Mouse (Mus musculus) cerebellum, adult 2 months (tissue): ENCODE measurements around the gene Insl3. TPM values are rescaled to one million over a fixed set of nuclear protein-coding genes. Genes with fewer than 3 reads are reported as not detected.

ENCODE experiments used
- DNase-seq, 2 experiments: peaks; one replicate each; pipeline ENCODE4 v3.0.0; 2021
- H3K27ac ChIP-seq: fragments of 200-500 bp; 2 replicates; pipeline ENCODE4 v1.5.1; 2012; ENCODE audit warnings: low read length, control low read depth, inconsistent platforms; ENCODE audit not compliant: insufficient read depth
- H3K27me3 ChIP-seq: fragments of 200-500 bp; 2 replicates; pipeline ENCODE4 v1.6.1; 2012; ENCODE audit warnings: inconsistent platforms, mild to moderate bottlenecking, low read length, moderate library complexity; ENCODE audit not compliant: control insufficient read depth, insufficient read depth
- H3K4me1 ChIP-seq: fragments of 200-500 bp; 2 replicates; pipeline ENCODE4 v1.6.1; 2011; ENCODE audit warnings: low read length; ENCODE audit not compliant: control insufficient read depth, insufficient read depth
- H3K4me3 ChIP-seq: fragments of 200-500 bp; replicated peaks from 2 replicates; pipeline ENCODE3; 2011; ENCODE audit warnings: mild to moderate bottlenecking, low read depth, low read length, control low read depth; ENCODE audit not compliant: insufficient read depth
- CTCF ChIP-seq: fragments of 200-500 bp; IDR thresholded peaks from 2 replicates; pipeline ENCODE4 v1.5.1; 2011; ENCODE audit warnings: low read depth, mild to moderate bottlenecking, control low read depth, low read length, moderate library complexity, borderline replicate concordance; ENCODE audit not compliant: insufficient read depth
- POLR2A ChIP-seq: fragments of 200-500 bp; IDR thresholded peaks from 2 replicates; pipeline ENCODE4 v1.6.1; 2011; ENCODE audit warnings: low read length, control low read depth, borderline replicate concordance; ENCODE audit not compliant: insufficient read depth
- whole genome bisulfite sequencing: fragments of 180-500 bp; shearing (Covaris S2); methylation state at CpG from one replicate; pipeline ENCODE4 v1.1.7; 2018; 5-methylcytosine and 5-hydroxymethylcytosine counted together
- polyA plus RNA-seq: library from polyadenylated mRNA; depleted of rRNA; stranded (reverse); fragments of >200 nt; gene quantifications from 2 replicates; pipeline ENCODE4 v1.2.3, GENCODE M21; 2012

The Insl3 gene
- polyA plus RNA-seq, 1 experiment = 2.1 TPM

DNA sequence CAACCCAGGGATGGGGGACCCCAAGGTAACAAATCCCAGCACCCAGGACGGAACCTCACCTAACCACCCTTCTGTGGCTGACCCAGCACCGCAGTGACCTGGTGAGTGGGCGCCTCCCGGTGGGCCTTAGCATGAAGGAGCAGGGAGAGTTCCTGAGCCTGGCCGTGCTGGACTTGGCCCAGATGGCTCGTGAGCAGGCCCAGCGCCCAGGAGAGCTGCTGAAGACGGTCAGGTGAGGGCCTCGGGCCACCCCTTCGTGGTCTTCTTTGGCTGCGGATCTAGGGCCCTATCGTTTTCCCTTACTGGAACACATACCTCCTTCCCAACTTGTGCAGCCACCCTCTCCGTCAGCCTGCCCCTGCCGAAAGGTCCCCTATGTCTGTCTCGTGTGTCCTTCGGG lies 9.9 kb upstream of the Insl3 start:
- Histone ChIP-seq H3K4me3 (peak overlapping the region; percentile 49), H3K4me1 (peaks cover 11% of the 10 kb centered on the region), H3K27ac (no peak overlapping the region), H3K27me3 (no peaks in the 10 kb centered on the region)
- DNase-seq = peak in 1 of 2 experiments; percentile 34
- WGBS = 23% methylated on average over 16 of the region's 16 CpGs
- TF ChIP-seq POLR2A (no peak), CTCF (no peak)

DNA sequence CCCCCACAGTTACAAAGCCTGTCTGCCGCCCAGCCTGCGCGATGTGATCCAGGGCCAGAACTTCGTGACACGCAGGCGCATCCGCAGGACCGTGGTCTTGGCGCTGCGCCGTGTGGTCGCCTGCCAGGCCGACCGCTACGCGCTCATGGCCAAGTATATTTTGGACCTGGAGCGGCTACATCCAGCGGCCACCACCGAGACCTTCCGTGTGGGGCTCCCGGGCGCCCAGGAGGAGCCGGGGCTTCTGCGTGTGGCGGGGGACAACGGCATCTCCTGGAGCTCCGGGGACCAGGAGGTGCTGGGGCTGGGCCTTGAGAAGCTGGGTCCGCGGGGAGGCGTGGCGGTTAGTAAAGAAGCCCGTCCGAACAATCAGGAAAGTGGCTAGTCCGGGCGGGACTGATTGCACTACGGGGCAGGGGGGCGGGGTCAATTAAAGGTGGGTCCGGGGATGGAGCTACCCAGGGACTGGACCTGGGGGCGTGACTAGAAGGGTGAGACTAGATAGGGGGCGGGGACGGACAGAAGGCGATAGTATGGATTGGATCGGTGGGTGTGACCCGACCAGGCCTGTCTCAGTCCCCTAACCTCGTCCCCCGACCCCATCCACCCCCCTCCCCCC lies 9.4 kb upstream of the Insl3 start:
- H3K4me1 ChIP-seq = peaks cover 11% of the 10 kb centered on the region
- H3K27me3 ChIP-seq = no peaks in the 10 kb centered on the region
- DNase-seq = peak; percentile 69
- H3K27ac ChIP-seq = no peak overlapping the region
- peak overlapping the region; percentile 49 for H3K4me3 ChIP-seq
- 4% methylated on average over 45 of the region's 46 CpGs for whole genome bisulfite sequencing
- TF ChIP-seq CTCF (no peak), POLR2A (no peak)

DNA sequence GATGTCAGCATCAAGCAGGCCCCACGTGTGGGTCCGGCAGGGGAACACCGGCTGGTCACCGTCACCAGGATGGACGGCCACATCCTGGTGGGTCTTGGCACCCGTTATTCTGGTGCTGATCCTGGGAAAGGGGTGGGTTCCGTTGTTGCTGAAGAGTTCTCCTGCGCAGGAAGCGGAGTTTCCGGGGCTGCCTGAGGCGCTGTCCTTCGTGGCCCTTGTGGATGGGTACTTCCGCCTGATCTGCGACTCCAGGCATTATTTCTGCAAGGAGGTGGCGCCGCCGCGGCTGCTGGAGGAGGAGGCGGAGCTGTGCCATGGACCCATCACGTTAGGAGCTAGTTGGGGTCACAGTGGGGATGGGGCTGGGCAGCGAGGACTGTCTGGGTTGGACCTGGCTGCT lies 8.5 kb upstream of the Insl3 start:
- Histone ChIP-seq H3K4me1 (peaks cover 7% of the 10 kb centered on the region), H3K4me3 (no peak overlapping the region), H3K27ac (no peak overlapping the region), H3K27me3 (no peaks in the 10 kb centered on the region)
- no peak for TF ChIP-seq POLR2A
- no peak for TF ChIP-seq CTCF
- no peak for DNase-seq
- 58% methylated on average over 21 of the region's 21 CpGs for WGBS

DNA sequence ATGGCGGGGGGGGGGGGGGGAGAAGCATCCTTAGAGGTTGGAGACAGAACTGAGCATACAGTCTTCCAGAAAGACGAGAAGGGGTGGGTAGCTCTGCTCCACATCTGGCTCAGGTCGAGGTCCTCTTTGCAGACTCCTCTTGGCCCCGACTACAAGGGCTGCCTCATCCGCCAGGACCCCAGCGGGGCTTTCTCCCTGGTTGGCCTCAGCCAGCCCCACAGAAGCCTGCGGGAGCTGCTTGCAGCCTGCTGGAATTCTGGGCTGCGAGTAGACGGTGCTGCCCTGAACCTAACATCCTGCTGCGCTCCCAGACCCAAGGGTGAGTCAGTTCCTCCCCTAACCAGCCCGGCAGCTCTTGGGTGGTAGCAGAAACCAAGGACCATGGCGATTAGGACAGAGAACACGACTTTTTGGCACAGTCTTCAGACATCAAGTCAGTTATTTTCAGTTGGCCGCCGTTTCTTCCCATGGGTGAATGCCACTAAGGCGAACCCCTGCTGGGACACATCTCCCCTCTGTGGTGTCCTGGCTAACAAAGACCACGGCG lies 7.6 kb upstream of the Insl3 start:
- Histone ChIP-seq H3K27me3 (no peaks in the 10 kb centered on the region; the same call in 1 of the 2 replicates), H3K27ac (no peak overlapping the region), H3K4me3 (no peak overlapping the region), H3K4me1 (0 out of 2 replicates have a peak, but pooled peaks cover 9% of the 10 kb centered on the region)
- DNase-seq = no peak
- TF ChIP-seq POLR2A (no peak), CTCF (no peak)
- WGBS = 27% methylated on average over 18 of the region's 18 CpGs

DNA sequence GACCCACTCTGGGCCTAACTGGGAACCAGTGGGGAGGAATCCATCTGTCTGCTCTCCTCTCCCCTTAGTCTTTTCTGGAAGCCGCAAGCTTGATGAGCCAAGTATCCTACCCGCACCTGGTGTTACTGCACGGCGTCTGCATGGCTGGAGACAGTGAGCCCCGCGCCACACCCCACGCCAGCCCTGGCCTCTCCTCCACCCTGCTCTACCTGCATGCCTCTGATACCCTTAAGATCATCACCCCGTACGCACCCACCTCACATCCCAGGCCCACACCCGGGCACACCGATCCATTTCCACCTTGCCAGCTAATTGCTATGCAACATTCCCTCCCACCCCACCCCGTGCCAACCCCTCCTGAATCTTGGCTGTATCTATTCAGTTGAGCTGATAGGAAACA lies 6.2 kb upstream of the Insl3 start:
- TF ChIP-seq CTCF = no peak
- TF ChIP-seq POLR2A = no peak
- WGBS = 56% methylated on average over 12 of the region's 12 CpGs
- Histone ChIP-seq H3K27me3 (no peaks in the 10 kb centered on the region; the same call in 1 of the 2 replicates), H3K4me1 (peaks cover 14% of the 10 kb centered on the region; the same call in 1 of the 2 replicates), H3K4me3 (no peak overlapping the region), H3K27ac (no peak overlapping the region)
- DNase-seq = no peak

DNA sequence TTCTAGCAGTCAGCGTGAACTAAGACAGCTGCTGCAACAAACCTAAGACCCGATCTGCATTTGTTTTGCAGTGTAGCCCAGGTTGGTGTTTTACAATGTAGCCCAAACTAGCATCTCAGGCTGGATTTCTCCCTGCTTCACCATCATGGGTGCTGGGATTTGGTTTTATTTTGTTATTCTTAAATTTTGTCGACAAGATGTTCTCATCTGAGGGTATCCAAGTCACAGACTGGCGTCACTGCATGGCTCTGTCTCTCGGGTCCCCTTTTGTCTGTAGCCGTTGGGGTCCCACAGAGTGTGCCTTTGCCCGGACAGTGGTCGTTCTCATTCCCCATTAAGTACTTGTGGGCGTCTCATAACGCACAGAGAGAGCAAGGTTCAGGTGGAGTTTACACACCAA lies 4.3 kb upstream of the Insl3 start:
- DNase-seq = no peak
- Histone ChIP-seq H3K27me3 (no peaks in the 10 kb centered on the region; the same call in 1 of the 2 replicates), H3K4me1 (peaks cover 10% of the 10 kb centered on the region; the same call in 1 of the 2 replicates), H3K4me3 (no peak overlapping the region), H3K27ac (no peak overlapping the region)
- no peak for TF ChIP-seq CTCF
- TF ChIP-seq POLR2A = no peak
- 21% methylated on average over 10 of the region's 10 CpGs for WGBS

DNA sequence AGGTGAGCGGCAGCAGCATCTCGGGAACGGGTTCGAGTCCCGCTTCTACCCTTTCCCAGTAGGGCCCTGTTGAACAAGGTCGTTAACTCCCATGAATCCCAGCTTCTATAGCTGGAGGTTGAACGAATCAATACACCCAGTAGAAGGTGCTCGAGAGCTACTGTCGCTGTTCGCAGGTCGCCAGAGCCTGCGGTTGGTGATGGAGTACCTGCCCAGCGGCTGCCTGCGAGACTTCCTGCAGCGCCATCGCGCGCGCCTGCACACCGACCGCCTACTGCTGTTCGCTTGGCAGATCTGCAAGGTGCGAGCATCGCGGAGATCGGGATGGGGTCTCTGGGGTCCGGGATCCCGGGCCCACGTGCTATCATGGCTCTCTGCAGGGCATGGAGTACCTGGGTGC lies 3.4 kb upstream of the Insl3 start:
- H3K27ac ChIP-seq = no peak overlapping the region
- peak overlapping the region; percentile 15 for H3K4me3 ChIP-seq
- WGBS = 6% methylated on average over 29 of the region's 29 CpGs
- H3K4me1 ChIP-seq = peaks cover 10% of the 10 kb centered on the region; the same call in 1 of the 2 replicates
- H3K27me3 ChIP-seq = peaks cover 1% of the 10 kb centered on the region; the same call in 1 of the 2 replicates
- TF ChIP-seq CTCF = peak; percentile 30; the same call in 1 of the 2 replicates
- TF ChIP-seq POLR2A = no peak
- no peak for DNase-seq
